Mouse (Mus musculus) heart, adult 2 months (tissue): ENCODE data around the gene Maea. TPM values are rescaled to one million over a fixed set of nuclear protein-coding genes. Genes with fewer than 3 reads are reported as not detected.

Experiments used
- DNase-seq, 2 experiments: peaks; one replicate each; pipeline ENCODE4 v3.0.0; 2021
- H3K27ac ChIP-seq: fragments of 200-600 bp; 2 replicates; pipeline ENCODE4 v1.8.1; 2022
- H3K27me3 ChIP-seq: fragments of 200-500 bp; 2 replicates; pipeline ENCODE4 v1.6.1; 2012; ENCODE audit warnings: mild to moderate bottlenecking, low read length, inconsistent platforms, mixed read lengths; ENCODE audit not compliant: control insufficient read depth, insufficient read depth
- H3K36me3 ChIP-seq: fragments of 200-500 bp; 2 replicates; pipeline ENCODE4 v1.6.1; 2012; ENCODE audit warnings: low read length, inconsistent platforms; ENCODE audit not compliant: control insufficient read depth, insufficient read depth
- H3K4me1 ChIP-seq: fragments of 200-500 bp; 2 replicates; pipeline ENCODE4 v1.6.1; 2011; ENCODE audit warnings: low read length; ENCODE audit not compliant: control insufficient read depth, insufficient read depth
- H3K4me3 ChIP-seq: fragments of 200-600 bp; 2 replicates; pipeline ENCODE4 v1.8.1; 2022
- H3K79me2 ChIP-seq: fragments of 200-500 bp; replicated peaks from 2 replicates; pipeline ENCODE4 v1.6.1; 2012; ENCODE audit warnings: mild to moderate bottlenecking, inconsistent platforms, low read length, moderate library complexity, mixed read lengths; ENCODE audit not compliant: control insufficient read depth, insufficient read depth
- H3K9ac ChIP-seq: fragments of 200-500 bp; 2 replicates; pipeline ENCODE4 v1.6.1; 2012; ENCODE audit warnings: low read depth, mild to moderate bottlenecking, control low read depth, inconsistent platforms, low read length, mixed read lengths
- CTCF ChIP-seq: fragments of 200-600 bp; IDR thresholded peaks from 2 replicates; pipeline ENCODE4 v1.8.1; 2022; ENCODE audit warnings: antibody characterized with exemption, mild to moderate bottlenecking, moderate library complexity
- EP300 ChIP-seq: fragments of 200-500 bp; IDR thresholded peaks from 2 replicates; pipeline ENCODE4 v1.6.1; 2011; ENCODE audit warnings: low read depth, low read length, control low read depth; ENCODE audit not compliant: insufficient read depth
- POLR2A ChIP-seq: fragments of 200-500 bp; IDR thresholded peaks from 2 replicates; pipeline ENCODE4 v1.6.1; 2011; ENCODE audit warnings: mild to moderate bottlenecking, low read depth, low read length, control low read depth; ENCODE audit not compliant: insufficient read depth
- WGBS: fragments of 180-500 bp; shearing (Covaris S2); methylation state at CpG from one replicate; pipeline ENCODE4 v1.1.7; 2018; 5-methylcytosine and 5-hydroxymethylcytosine counted together
- intact Hi-C: fragments of 180-260 bp; cut with DNase I; formaldehyde crosslinking; loops from one replicate; pipeline ENCODE4 v1.15.1; 2025
- polyA plus RNA-seq: library from polyadenylated mRNA; depleted of rRNA; stranded (reverse); fragments of >200 nt; gene quantifications from 2 replicates; pipeline ENCODE4 v1.2.3, GENCODE M21; 2012; rRNA removed
- total RNA-seq, 2 experiments: library from RNA; stranded (reverse); gene quantifications; 2 replicates each; pipeline ENCODE4 v1.2.3; 2021

Gene Maea
- total and polyA plus RNA-seq, 3 experiments: 79.2 to 86.7 (median 81.7) TPM

DNA sequence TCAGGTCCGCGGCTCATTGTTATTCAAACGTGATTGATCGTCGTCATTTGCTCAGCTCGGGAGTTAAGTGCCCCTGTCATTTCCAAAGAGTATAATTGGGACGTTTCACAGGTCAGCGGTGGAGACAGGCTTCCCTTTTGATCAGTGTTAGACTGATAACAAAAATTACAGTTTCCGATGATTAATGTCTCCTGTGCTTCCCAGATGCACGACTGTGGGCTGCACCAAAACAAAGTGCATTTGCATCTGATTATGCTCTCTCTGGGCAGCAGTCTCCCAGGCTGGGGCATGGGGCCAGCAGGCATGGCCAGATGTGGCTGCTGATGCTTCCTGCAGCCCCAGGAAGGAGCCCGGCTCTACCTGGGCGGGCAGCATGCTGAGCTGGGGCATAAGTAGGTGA lies 65.5 kb downstream of the Maea start:
- 58% methylated on average over 12 of the region's 12 CpGs for WGBS
- H3K4me3 ChIP-seq: no peak overlapping the region
- no peak overlapping the region for H3K27ac ChIP-seq
- no peaks in the 10 kb centered on the region for H3K4me1 ChIP-seq
- no peaks in the 10 kb centered on the region for H3K79me2 ChIP-seq
- no peak for TF ChIP-seq EP300
- no peak for TF ChIP-seq CTCF
- TF ChIP-seq POLR2A: no peak
- DNase-seq: no peak
- H3K9ac ChIP-seq: no peak overlapping the region
- H3K36me3 ChIP-seq: no peaks in the 10 kb centered on the region
- intact Hi-C loops: no loop called here
- no peaks in the 10 kb centered on the region for H3K27me3 ChIP-seq

DNA sequence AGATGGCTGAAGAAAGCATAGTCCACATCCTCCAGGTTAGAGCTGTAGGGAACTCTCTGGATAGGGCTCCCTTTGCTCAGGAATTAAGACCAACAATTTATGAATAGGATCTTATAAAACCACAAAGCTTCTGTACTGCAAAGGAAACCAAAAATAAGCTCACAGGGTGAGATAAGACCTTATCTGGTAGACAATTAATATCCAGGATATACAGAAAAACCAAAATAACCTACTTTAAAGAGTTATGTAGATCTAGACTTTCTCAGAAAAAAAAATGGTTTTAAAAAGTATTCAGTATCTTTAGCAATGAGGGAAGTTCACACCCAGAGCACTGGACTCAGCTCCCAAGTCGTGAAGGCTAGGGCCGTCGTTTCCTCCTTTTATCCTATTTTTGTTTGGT lies 85.0 kb downstream of the Maea start:
- TF ChIP-seq POLR2A (no peak), CTCF (no peak), EP300 (no peak)
- Histone ChIP-seq H3K27ac (no peak overlapping the region), H3K36me3 (no peaks in the 10 kb centered on the region), H3K9ac (no peak overlapping the region), H3K4me1 (no peaks in the 10 kb centered on the region), H3K27me3 (no peaks in the 10 kb centered on the region), H3K4me3 (no peak overlapping the region), H3K79me2 (no peaks in the 10 kb centered on the region)
- intact Hi-C loops: no loop called here
- no peak for DNase-seq
- WGBS: 26% methylated on average over 3 of the region's 3 CpGs

Other genes with a start within 250 kb of the Maea start
- gene Slc5a1, start 231.3 kb upstream of the Maea start, total RNA-seq: under 1 TPM; 0.20 to 0.47 TPM
- gene Slc5a1, start 231.3 kb upstream of the Maea start, polyA plus RNA-seq: 0.15 and 0.31 TPM in 2 replicates
- 10 to 100 TPM in 1 of 2 experiments, 1 to 10 TPM in 1; 2.6 to 13.7 TPM for gene Spon2, start 117.1 kb upstream of the Maea start, total RNA-seq
- gene Spon2, start 117.1 kb upstream of the Maea start, polyA plus RNA-seq: 13.8 and 28.5 TPM in 2 replicates
- 100 to 1,000 TPM; 213 to 227 TPM for gene Ctbp1, start 60.5 kb upstream of the Maea start, total RNA-seq
- gene Ctbp1, start 60.5 kb upstream of the Maea start, polyA plus RNA-seq: 175 and 178 TPM in 2 replicates
- 1 to 10 TPM; 3.3 to 3.4 TPM for gene Uvssa, start 43.0 kb downstream of the Maea start, total RNA-seq
- gene Uvssa, start 43.0 kb downstream of the Maea start, polyA plus RNA-seq: 2.8 and 5.0 TPM in 2 replicates
- not detected for gene Nkx1-1, start 98.5 kb downstream of the Maea start, total RNA-seq
- gene Nkx1-1, start 98.5 kb downstream of the Maea start, polyA plus RNA-seq: not detected in 2 replicates